Mouse (Mus musculus): ENCODE results near the gene Sprr2f. TPM values are rescaled to one million over a fixed set of nuclear protein-coding genes. Genes with fewer than 3 reads are reported as not detected.

Sprr2f gene
- polyA plus RNA-seq, 1 experiment from 2014 or later: not detected

DNA sequence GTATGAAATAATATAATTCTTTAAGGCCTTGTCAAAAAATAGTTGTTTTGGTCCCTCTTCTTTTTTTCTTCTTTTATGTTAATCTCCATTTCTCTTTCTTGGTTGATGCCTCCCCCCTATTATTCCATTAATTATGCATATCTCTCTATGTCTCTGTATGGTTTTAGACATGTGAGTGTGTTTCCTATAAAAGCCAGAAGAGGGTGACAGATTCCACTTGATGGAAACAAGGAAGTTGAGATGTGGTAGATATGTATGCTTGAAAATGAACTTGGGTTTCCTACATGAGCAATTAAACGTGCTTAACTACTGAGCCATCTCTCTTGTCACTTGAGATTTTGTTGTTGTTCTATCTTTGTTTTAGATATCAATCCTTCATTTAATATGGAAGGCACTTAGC, 29.3 kb downstream of the Sprr2f start:
- no peaks in the 10 kb centered on the region for H3K36me3 ChIP-seq (ENCODE audit: control insufficient read depth, insufficient read depth, low read length)
- ATAC-seq: no peak
- no peak overlapping the region for H3K9ac ChIP-seq (ENCODE audit: low read depth, low read length)
- WGBS: 52% methylated on average over 1 of the region's 1 CpGs
- no peaks in the 10 kb centered on the region for H3K27me3 ChIP-seq (ENCODE audit: control insufficient read depth, insufficient read depth, low read depth, low read length)
- no peaks in the 10 kb centered on the region for H3K9me3 ChIP-seq (replicated peaks; ENCODE audit: control insufficient read depth, low read length, poor library complexity, severe bottlenecking)
- H3K4me3 ChIP-seq (ENCODE audit: low read depth, low read length): no peak overlapping the region
- H3K4me1 ChIP-seq (ENCODE audit: control insufficient read depth, insufficient read depth, low read length): no peaks in the 10 kb centered on the region
- no peak overlapping the region for H3K4me2 ChIP-seq (ENCODE audit: low read length)
- no peak overlapping the region for H3K27ac ChIP-seq (ENCODE audit: low read length)

- Histone ChIP-seq H3K27me3 (ENCODE audit: control insufficient read depth, insufficient read depth, low read depth, low read length) (no peaks in the 10 kb centered on the region), H3K27ac (ENCODE audit: low read length) (no peak within 1 kb of the TSS), H3K4me1 (ENCODE audit: control insufficient read depth, insufficient read depth, low read length) (no peaks in the 10 kb centered on the region), H3K36me3 (ENCODE audit: control insufficient read depth, insufficient read depth, low read length) (no peaks in the 10 kb centered on the region), H3K4me2 (ENCODE audit: low read length) (no peak within 1 kb of the TSS), H3K9ac (ENCODE audit: low read depth, low read length) (no peak within 1 kb of the TSS), H3K4me3 (ENCODE audit: low read depth, low read length) (no peak within 1 kb of the TSS), H3K9me3 (replicated peaks; ENCODE audit: control insufficient read depth, low read length, poor library complexity, severe bottlenecking) (no peaks in the 10 kb centered on the region)
- WGBS: 91% methylated on average over 2 of the region's 2 CpGs
- ATAC-seq: no peak
Measured at GRCm38 (mm10) chr3:92407691-92408090, 42.7 kb downstream of the Sprr2f start, which contains the start of gene Sprr2i. Sprr2i (plus strand) TSS chr3:92407991.

Other genes with a start within 250 kb of the Sprr2f start
- gene Prr9, start 241.2 kb upstream of the Sprr2f start, polyA plus RNA-seq (2015; fragmentation: Nextera tagmentation; extraction: Ambion mirVana): not detected in 2 replicates
- gene Lelp1, start 222.4 kb upstream of the Sprr2f start, polyA plus RNA-seq (2015; fragmentation: Nextera tagmentation; extraction: Ambion mirVana): not detected in 2 replicates
- not detected in 2 replicates for gene Sprr2a1, start 149.4 kb upstream of the Sprr2f start, polyA plus RNA-seq (2015; fragmentation: Nextera tagmentation; extraction: Ambion mirVana)
- gene Sprr2a2, start 149.3 kb upstream of the Sprr2f start, polyA plus RNA-seq (2015; fragmentation: Nextera tagmentation; extraction: Ambion mirVana): 0.09 TPM in 1 of 2 replicates, not detected in the other
- gene Sprr2a3, start 79.8 kb upstream of the Sprr2f start, polyA plus RNA-seq (2015; fragmentation: Nextera tagmentation; extraction: Ambion mirVana): not detected in 2 replicates
- gene Sprr2b, start 48.6 kb upstream of the Sprr2f start, polyA plus RNA-seq (2015; fragmentation: Nextera tagmentation; extraction: Ambion mirVana): not detected in 2 replicates
- not detected in 2 replicates for gene Sprr2d, start 26.0 kb upstream of the Sprr2f start, polyA plus RNA-seq (2015; fragmentation: Nextera tagmentation; extraction: Ambion mirVana)
- gene Sprr2e, start 13.0 kb upstream of the Sprr2f start, polyA plus RNA-seq (2015; fragmentation: Nextera tagmentation; extraction: Ambion mirVana): not detected in 2 replicates
- gene Sprr2h, start 20.5 kb downstream of the Sprr2f start, polyA plus RNA-seq (2015; fragmentation: Nextera tagmentation; extraction: Ambion mirVana): not detected in 2 replicates
- gene Sprr2i, start 42.8 kb downstream of the Sprr2f start, polyA plus RNA-seq (2015; fragmentation: Nextera tagmentation; extraction: Ambion mirVana): not detected in 2 replicates
- gene Sprr2j-ps, start 52.9 kb downstream of the Sprr2f start, polyA plus RNA-seq (2015; fragmentation: Nextera tagmentation; extraction: Ambion mirVana): not detected in 2 replicates
- gene Gm9774, start 64.2 kb downstream of the Sprr2f start, polyA plus RNA-seq (2015; fragmentation: Nextera tagmentation; extraction: Ambion mirVana): 7.5 and 8.9 TPM in 2 replicates
- gene Sprr2k, start 67.4 kb downstream of the Sprr2f start, polyA plus RNA-seq (2015; fragmentation: Nextera tagmentation; extraction: Ambion mirVana): not detected in 2 replicates
- gene Sprr1b, start 73.6 kb downstream of the Sprr2f start, polyA plus RNA-seq (2015; fragmentation: Nextera tagmentation; extraction: Ambion mirVana): not detected in 2 replicates
- gene Sprr3, start 93.5 kb downstream of the Sprr2f start, polyA plus RNA-seq (2015; fragmentation: Nextera tagmentation; extraction: Ambion mirVana): not detected in 2 replicates
- 0.24 TPM in 1 of 2 replicates, not detected in the other for gene Sprr1a, start 120.7 kb downstream of the Sprr2f start, polyA plus RNA-seq (2015; fragmentation: Nextera tagmentation; extraction: Ambion mirVana)
- not detected in 2 replicates for gene Sprr4, start 135.3 kb downstream of the Sprr2f start, polyA plus RNA-seq (2015; fragmentation: Nextera tagmentation; extraction: Ambion mirVana)
- gene 2310046K23Rik, start 169.3 kb downstream of the Sprr2f start, polyA plus RNA-seq (2015; fragmentation: Nextera tagmentation; extraction: Ambion mirVana): not detected in 2 replicates
- gene Ivl, start 208.5 kb downstream of the Sprr2f start, polyA plus RNA-seq (2015; fragmentation: Nextera tagmentation; extraction: Ambion mirVana): not detected in 2 replicates
- gene Smcp, start 223.8 kb downstream of the Sprr2f start, polyA plus RNA-seq (2015; fragmentation: Nextera tagmentation; extraction: Ambion mirVana): not detected in 2 replicates
- not detected in 2 replicates for gene 2210017I01Rik, start 242.3 kb downstream of the Sprr2f start, polyA plus RNA-seq (2015; fragmentation: Nextera tagmentation; extraction: Ambion mirVana)

Data from midbrain, embryonic 16.5 days (tissue).